Mouse (Mus musculus) midbrain, embryonic 15.5 days (tissue): ENCODE results near the gene 3110040N11Rik. TPM values are rescaled to one million over a fixed set of nuclear protein-coding genes. Genes with fewer than 3 reads are reported as not detected.

Experiments used
- ATAC-seq: fragments of 200-750 bp; cut with Nextera tagmentation; replicated peaks from 2 replicates; pipeline ENCODE4 v1.8.0; 2017; ENCODE audit warnings: moderate TSS enrichment
- H3K27ac ChIP-seq: fragments of 300-500 bp; sonication (generic); 2 replicates; pipeline ENCODE4 v1.5.1; 2015; ENCODE audit warnings: mild to moderate bottlenecking, inconsistent platforms
- H3K27me3 ChIP-seq: fragments of 300-500 bp; sonication (generic); replicated peaks from 2 replicates; pipeline ENCODE4 v1.6.1; 2015; ENCODE audit warnings: inconsistent platforms
- H3K36me3 ChIP-seq: fragments of 300-500 bp; sonication (generic); replicated peaks from 2 replicates; pipeline ENCODE4 v1.6.1; 2015; ENCODE audit warnings: inconsistent platforms
- H3K4me1 ChIP-seq: fragments of 300-500 bp; sonication (generic); 2 replicates; pipeline ENCODE4 v1.6.1; 2015; ENCODE audit warnings: inconsistent platforms
- H3K4me2 ChIP-seq: fragments of 300-500 bp; sonication (generic); 2 replicates; pipeline ENCODE4 v1.6.1; 2015; ENCODE audit warnings: inconsistent platforms, mild to moderate bottlenecking, moderate library complexity
- H3K4me3 ChIP-seq: fragments of 300-500 bp; sonication (generic); 2 replicates; pipeline ENCODE4 v1.5.1; 2015; ENCODE audit warnings: mild to moderate bottlenecking, inconsistent platforms
- H3K9ac ChIP-seq: fragments of 300-500 bp; sonication (generic); 2 replicates; pipeline ENCODE4 v1.6.1; 2015; ENCODE audit warnings: mild to moderate bottlenecking, inconsistent platforms
- H3K9me3 ChIP-seq: fragments of 300-500 bp; sonication (generic); 2 replicates; pipeline ENCODE4 v1.6.1; 2016; ENCODE audit warnings: inconsistent platforms
- WGBS: fragments of 180-500 bp; shearing (Covaris S2); methylation state at CpG from one replicate; pipeline ENCODE4 v1.1.7; 2015; ENCODE audit warnings: mixed read lengths; 5-methylcytosine and 5-hydroxymethylcytosine counted together
- polyA plus RNA-seq: library from polyadenylated mRNA; unstranded; fragments of >200 nt; fragmentation: Nextera tagmentation; extraction: Ambion mirVana; gene quantifications from 2 replicates; pipeline ENCODE4 v1.2.1, GENCODE M21; 2015

3110040N11Rik gene
- polyA plus RNA-seq, 1 experiment from 2014 or later, result 61.1 TPM

DNA sequence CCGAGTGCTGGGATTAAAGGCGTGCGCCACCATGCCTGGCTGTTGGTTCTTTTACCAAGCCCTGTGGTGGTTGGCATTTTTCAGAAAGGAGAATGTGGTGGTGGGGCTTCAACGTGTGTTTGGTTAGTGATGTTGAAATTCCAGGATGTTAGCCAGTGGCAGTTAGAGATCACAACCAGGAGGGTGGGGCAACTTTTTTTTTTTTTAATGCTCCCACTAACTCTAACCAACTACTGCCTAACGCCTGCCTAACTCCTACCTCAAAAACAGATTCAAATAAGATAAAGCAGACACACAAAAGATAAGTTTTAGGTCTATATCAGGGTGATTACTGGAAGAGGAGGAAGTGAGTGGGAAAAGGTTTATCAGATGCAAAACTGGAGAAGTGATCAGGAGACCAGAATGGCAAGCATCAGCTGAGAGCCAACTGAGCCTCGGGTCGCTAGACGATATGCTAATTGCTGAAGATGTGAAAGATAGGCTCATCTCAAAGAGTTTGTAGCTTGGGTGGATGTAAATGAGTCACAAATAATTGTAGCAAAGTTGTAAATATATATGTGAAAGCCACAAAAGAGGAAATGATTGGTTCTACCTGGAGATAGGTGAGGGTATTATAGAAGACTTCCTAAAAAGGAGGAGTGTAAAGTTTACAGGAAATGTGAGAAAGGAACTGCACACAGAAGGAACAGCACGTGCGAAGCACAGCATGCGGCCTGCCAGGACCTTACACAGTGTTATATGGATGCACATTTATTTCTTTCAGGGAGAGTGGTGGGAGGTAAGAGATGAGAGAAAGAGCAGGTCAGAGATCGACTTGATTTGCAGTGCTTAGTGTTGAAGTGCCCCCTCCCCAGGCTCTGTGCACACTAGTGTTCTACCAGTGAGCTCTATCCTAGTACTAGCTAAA is 56.8 kb downstream of the 3110040N11Rik start:
- H3K4me2 ChIP-seq, result no peak overlapping the region
- WGBS, result 86% methylated on average over 12 of the region's 12 CpGs
- no peak overlapping the region for H3K9ac ChIP-seq

More for the DNA sequence above, 56.8 kb downstream of the 3110040N11Rik start:
- Histone ChIP-seq H3K27me3 (no peaks in the 10 kb centered on the region), H3K4me3 (no peak overlapping the region), H3K9me3 (no peaks in the 10 kb centered on the region), H3K27ac (no peak overlapping the region), H3K4me1 (no peaks in the 10 kb centered on the region), H3K36me3 (no peaks in the 10 kb centered on the region)
- no peak for ATAC-seq

Other genes starting within 250 kb of the 3110040N11Rik start
- gene Fsd2, start 222.5 kb downstream of the 3110040N11Rik start, polyA plus RNA-seq, result 0.17 and 0.29 TPM in 2 replicates
- gene Whamm, start 218.2 kb downstream of the 3110040N11Rik start, polyA plus RNA-seq, result 6.0 and 6.9 TPM in 2 replicates
- 21.8 and 24.6 TPM in 2 replicates for gene Homer2, start 82.0 kb downstream of the 3110040N11Rik start, polyA plus RNA-seq
- 145 and 148 TPM in 2 replicates for gene Ramac, start 26.6 kb downstream of the 3110040N11Rik start, polyA plus RNA-seq
- gene Btbd1, start 40.0 kb upstream of the 3110040N11Rik start, polyA plus RNA-seq, result 94.4 and 95.1 TPM in 2 replicates
- gene Gm10160, start 66.3 kb upstream of the 3110040N11Rik start, polyA plus RNA-seq, result not detected in 2 replicates
- 10.2 and 10.9 TPM in 2 replicates for gene Tm6sf1, start 69.5 kb upstream of the 3110040N11Rik start, polyA plus RNA-seq
- 67.0 and 71.7 TPM in 2 replicates for gene Hdgfl3, start 145.0 kb upstream of the 3110040N11Rik start, polyA plus RNA-seq
- gene Bnc1, start 202.8 kb upstream of the 3110040N11Rik start, polyA plus RNA-seq, result 0.08 and 0.20 TPM in 2 replicates